Mouse (Mus musculus) adrenal gland, adult 18-20 months (tissue): Measurements from ENCODE around the gene Tifa. TPM values are rescaled to one million over a fixed set of nuclear protein-coding genes. Genes with fewer than 3 reads are reported as not detected.
"Not testable (repeated sequence)": the region's sequence is repeated elsewhere in the genome, so short reads cannot be mapped to it uniquely, and the experiment has no call there.

ENCODE experiments used
- DNase-seq, 2 experiments: peaks; one replicate each; pipeline ENCODE4 v3.0.0; 2021 to 2022; ENCODE audit warnings: low spot score in 2 of 2
- total RNA-seq, 2 experiments: library from RNA; stranded (reverse); gene quantifications; 1 replicate in 1 of 2; 2 replicates in 1 of 2; pipeline ENCODE4 v1.2.3; 2021

Gene Tifa
- total RNA-seq, 2 experiments from 2014 or later, result 4.9 to 6.6 TPM

DNA sequence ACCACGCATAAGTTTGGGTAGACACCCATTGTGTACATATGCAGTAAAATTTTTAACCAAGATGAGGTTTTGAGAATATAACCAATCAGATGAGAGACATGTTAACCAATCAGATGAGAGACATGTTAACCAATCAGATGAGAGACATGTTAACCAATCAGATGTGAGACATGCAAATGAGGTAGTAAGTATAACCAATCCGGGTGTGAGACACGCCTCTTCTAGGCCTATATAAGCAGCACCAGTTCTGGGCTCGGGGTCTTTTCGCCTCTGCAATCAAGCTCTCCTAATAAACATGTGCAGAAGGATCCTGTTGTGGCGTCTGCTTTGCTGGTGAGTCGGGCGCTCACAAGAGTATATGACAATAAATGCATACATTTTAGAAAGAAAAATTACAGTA lies 5.9 kb upstream of the Tifa start:
- DNase-seq, result not testable (repeated sequence)

- no peak for DNase-seq
Observed at GRCm38 (mm10) chr3:127787032-127787431, 2.6 kb upstream of the Tifa start.

DNA sequence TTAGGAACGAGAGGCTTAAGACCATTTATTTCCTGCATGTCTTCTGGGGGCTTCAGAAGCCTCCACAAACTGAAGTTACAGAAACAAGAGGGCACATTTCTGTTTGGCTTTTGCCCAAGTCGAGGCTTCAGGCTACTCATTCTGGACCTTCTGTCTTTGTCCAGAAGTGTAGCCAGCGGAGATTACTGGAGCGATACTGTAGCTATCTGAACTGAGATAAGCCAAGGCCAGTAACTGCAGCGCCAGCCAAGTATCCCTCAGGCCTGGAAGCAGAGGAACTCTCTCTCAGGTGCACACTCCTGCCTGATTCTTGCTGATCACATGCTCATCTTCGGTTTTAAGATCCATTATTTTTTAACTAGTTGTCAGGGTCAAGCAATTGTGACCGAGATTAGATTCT lies 1.6 kb upstream of the Tifa start:
- no peak for DNase-seq

DNA sequence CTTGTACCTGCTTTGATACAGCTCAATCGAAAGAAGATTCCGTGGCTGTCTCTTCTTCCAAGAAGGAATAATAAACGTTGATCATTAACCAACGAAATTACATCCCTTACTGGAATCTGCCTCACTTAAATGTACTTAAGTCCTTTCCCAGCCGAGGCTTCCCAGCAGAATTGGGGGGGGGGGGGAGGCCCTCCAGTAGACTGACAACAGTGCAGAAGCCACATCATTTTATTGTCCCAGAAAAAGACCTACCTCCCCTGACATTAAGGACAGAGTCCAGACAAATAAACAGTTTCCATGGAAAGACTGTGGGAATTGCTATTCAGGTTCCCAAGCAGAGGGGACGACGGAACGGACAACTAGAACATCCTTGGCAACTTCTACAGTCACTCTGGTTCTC lies 686 bp upstream of the Tifa start:
- no peak for DNase-seq

DNA sequence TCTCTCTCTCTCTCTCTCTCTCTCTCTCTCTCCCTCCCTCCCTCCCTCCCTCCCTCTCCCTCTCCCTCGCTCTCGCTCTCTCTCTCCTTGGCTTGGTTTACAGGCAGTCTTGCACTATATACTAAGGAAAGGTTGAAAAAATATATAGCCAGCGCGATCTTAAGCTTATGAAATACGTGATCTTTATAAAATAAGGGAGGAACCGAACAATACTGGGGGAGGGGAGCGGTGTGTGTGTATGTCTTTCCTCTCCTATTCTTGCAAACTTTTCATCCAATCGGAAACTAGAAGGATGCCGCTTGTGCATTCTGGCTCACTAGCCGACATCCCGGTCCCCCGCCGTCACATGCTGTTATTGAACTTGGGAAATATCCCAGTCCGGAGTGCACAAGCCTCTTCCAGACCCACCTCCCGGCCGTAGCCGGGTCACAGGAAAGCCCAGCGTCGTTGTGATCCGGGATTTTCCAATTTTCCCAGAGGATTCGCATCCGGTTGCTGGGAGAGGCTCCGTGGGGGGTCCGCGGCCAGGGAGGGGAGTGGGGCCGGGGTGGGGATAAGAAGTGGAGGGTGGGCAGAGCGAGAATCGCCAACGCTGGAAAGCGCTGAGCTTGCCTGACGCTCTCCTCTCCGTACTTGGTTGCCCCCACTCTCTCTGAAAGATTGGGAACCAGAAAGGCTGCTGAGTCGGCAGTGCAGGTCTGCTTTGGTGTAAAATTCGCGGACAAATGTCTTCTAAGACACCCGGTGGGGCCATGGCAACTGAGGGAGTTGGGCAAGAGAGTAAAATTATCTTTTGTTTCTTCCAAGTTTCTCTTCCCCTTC lies 840 bp downstream of the Tifa start:
- DNase-seq, result peak in 1 of 2 experiments; percentile 31

- no peak for DNase-seq
Observed at GRCm38 (mm10) chr3:127791056-127791483, 1.5 kb downstream of the Tifa start.

DNA sequence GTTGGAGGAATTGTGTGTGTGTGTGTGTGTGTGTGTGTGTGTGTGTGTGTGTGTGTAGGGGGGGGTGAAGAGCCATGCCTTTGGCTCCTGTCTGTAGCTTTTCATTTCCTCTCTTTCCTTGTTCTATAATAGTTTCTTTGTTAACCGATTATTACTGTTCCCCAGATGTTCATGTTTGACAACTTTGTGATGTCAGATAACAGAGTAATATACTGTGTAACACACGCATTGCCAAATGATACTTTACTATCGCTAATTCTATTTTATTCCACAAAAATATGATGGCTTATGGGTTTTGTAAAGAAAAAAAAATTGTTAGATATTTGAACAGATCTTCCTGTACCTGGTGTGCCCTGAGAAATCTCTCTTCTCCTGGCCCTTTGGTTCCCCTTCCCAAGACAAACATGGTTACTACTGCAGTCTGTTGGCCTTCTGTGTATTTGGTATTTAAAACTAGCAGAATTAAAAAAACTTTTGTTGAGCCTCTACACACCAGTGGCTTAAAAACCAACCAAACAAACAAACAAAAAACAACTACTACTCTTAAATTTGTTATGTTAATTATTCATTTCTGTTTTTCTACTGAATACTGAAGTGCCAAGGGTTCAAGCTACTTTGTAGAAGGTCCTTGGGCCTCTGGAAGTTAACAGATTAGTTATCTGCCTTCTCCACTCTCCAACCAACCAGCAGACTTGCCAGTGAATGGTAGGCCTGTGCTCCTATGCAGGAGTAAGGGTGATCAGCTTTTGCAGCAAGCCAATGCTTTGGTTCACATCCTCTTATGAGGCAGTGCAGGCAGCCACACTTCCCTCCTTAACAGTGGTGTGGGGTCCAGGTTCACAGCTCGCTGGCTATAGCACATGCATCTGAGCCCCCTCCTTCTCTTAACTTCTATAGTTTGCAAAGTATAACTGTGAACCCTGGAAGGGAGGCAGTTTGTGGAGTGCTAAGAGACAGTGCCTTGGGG lies 2.3 kb downstream of the Tifa start:
- no peak for DNase-seq

GRCm38 (mm10) chr3:127793022-127793421 lies 3.4 kb downstream of the Tifa start:
- no peak for DNase-seq

DNA sequence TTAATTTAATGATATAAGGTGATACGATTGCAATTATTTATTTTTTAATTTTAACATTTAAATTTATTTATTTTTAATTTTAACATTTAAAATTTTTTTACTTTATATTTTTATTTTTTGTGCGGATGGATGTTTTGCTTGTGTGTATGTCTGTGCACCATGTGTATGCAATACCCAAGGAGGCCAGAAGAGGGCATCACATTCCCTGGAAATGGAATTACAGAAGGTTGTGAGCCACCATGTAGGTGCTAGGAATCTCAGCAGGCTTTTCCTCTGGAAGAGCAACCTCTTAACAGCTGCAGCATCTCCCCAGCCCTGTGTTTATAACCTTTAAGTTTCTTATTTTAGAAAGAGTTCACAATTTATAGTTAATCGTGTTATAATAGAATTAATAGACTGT lies 6.2 kb downstream of the Tifa start:
- no peak for DNase-seq

DNA sequence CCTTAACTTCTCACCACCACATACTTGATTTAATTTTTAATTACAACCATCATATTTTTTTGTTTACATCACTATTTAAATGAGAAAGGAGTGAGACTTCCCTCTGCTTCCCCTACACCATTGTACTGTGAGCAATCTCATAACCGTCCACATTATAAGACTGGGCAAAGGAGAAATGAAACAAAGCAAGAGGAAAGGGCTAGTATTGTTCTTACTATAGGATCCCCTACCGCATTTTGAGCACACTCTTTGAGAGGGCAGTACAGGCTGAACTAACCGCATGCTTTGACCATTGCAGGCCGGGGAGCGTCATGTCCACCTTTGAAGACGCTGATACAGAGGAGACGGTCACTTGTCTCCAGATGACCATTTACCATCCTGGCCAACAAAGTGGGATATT lies 6.7 kb downstream of the Tifa start:
- no peak for DNase-seq

DNA sequence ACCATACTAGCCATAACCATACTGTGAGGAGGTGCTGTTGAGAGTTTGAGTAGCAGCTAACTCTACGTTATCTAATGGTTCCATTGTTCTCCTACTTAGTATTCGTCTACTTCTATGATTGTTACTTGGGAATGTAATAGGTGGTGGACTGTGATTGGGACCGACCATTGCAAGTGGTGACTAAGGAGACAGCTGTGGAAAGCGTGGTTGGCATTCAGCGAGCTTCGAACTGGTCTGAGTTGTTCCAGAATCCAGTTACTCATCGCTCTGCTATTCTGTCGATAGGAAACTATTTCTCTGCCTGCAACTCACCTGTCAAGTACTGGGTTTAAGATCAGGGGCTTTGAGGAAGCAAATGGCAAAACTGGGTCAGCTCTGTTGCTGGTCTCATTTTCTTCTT lies 11.6 kb downstream of the Tifa start:
- DNase-seq, result no peak

DNA sequence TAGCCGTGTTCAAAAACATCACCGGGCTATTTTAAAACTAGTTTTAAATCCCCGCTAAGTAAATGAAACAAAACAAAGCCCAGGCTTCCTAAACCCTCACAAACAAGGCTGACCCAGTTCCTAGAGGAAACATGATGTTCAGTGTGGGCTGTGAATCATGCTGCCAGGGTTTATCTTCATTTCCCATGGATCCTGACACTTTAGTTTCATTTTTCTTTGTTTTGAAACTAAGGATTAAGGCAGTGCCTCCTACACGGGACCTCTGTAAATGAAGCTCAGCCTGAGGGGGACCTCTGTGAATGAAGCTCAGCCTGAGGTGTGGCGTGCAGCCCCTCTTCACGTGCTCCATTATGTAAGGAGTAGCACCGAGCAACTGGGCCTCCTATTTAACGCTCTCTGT lies 13.2 kb downstream of the Tifa start:
- DNase-seq, result no peak

GRCm38 (mm10) chr3:127804439-127804838 lies 14.8 kb downstream of the Tifa start:
- DNase-seq, result no peak

DNA sequence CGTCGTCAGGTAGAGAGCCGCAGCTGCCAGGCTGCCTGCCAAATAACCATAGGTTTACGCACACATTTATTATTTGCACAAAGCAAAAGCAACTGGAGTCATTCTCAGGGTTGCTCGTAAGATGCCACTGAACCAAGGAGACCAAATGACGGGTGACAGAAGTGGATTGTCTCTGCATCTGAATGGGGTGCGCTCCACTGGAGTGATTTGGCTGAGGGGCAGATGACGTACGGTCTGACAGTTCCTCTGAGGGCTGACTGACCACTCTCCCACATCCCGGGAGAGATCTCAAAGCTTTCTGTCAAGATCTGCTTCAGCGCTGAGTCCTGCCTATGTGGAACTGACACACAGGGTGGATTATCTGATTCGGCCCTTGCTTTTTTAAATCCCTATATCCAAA lies 15.5 kb downstream of the Tifa start:
- no peak for DNase-seq

- no peak for DNase-seq
Observed at GRCm38 (mm10) chr3:127805991-127806390, 16.4 kb downstream of the Tifa start.

GRCm38 (mm10) chr3:127807846-127808245 lies 18.2 kb downstream of the Tifa start:
- no peak for DNase-seq

DNA sequence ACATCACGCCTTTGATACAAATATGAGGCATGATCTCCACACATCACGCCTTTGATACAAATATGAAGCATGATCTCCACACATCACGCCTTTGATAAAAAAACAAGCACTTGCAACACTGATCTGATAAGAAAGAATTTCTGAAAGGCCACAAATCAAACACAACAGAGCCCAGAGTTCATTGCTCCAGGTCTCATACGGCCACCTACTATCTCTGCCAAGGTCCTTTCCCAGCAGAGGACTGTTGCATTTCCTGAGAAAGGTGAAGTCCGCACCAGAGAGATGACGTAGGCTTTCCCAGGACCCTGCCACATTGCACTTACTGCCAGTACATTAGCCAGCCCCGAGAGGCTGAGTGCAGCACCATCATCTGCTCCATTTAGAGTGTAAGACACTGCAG lies 19.5 kb downstream of the Tifa start:
- no peak for DNase-seq

- no peak for DNase-seq
Observed at GRCm38 (mm10) chr3:127817120-127817683, 27.6 kb downstream of the Tifa start.

- no peak for DNase-seq
Observed at GRCm38 (mm10) chr3:127818694-127819663, 29.4 kb downstream of the Tifa start.

GRCm38 (mm10) chr3:127820400-127820799 lies 30.8 kb downstream of the Tifa start:
- no peak for DNase-seq
